8 mouse cellular contexts compared by ENCODE assay signal in the genomic region with DNA sequence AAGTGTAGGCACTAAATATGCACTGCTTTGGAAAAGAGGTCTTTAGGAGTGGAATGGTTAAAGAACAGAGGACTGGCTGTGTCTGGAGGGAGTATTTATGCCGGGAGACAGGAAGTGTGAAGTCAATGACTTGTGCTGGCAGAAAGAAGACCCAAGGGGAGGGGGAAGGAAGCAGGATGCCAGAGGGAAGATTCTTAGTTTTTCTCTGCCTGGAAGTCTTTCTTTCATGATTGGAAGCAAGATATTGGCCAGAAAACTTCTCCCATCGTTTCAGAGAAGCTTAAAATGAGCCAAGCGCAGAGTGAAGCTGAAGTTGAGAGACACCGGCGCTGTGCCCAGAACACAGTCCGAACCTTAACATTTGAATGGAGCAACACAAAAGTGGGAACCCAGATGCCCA. TPM values are rescaled to one million over a fixed set of nuclear protein-coding genes. Genes with fewer than 3 reads are reported as not detected.
DNase-seq lines count a peak whose midpoint lies in the region; ATAC-seq lines count a peak whose summit lies in the region.

No protein-coding gene starts in this region.

- no peaks in the 10 kb centered on the region for H3K36me3 ChIP-seq in heart, embryonic 10.5 days
- no peaks in the 10 kb centered on the region for H3K36me3 ChIP-seq in kidney, embryonic 15.5 days

- H3K4me3 ChIP-seq in heart, embryonic 10.5 days = no peak overlapping the region
- no peak overlapping the region for H3K4me3 ChIP-seq in kidney, embryonic 15.5 days (replicated peaks)

- no peak overlapping the region for H3K27ac ChIP-seq in heart, embryonic 10.5 days
- H3K27ac ChIP-seq in kidney, embryonic 15.5 days = peak overlapping the region; percentile 48

- WGBS in heart, embryonic 10.5 days = 69% methylated on average over 6 of the region's 6 CpGs
- 66% methylated on average over 6 of the region's 6 CpGs for WGBS in kidney, embryonic 15.5 days

- H3K4me1 ChIP-seq in heart, embryonic 10.5 days = 0 out of 2 replicates have a peak, but pooled peaks cover 5% of the 10 kb centered on the region
- H3K4me1 ChIP-seq in kidney, embryonic 15.5 days = peaks cover 10% of the 10 kb centered on the region; the same call in 1 of the 2 replicates

- no peaks in the 10 kb centered on the region for H3K27me3 ChIP-seq in heart, embryonic 10.5 days (ENCODE audit: insufficient read depth, poor library complexity, severe bottlenecking)
- H3K27me3 ChIP-seq in kidney, embryonic 15.5 days = no peaks in the 10 kb centered on the region

- H3K9ac ChIP-seq in kidney, embryonic 15.5 days = no peak overlapping the region

- peak; percentile 52 to 70 for DNase-seq in heart, adult 18-20 months
- no peak for DNase-seq in heart, embryonic 10.5 days (ENCODE audit: low spot score)
- peak; percentile 76 for DNase-seq in brain, adult 2 months (ENCODE audit: low read depth, low spot score)
- peak; percentile 28 to 61 for DNase-seq in frontal cortex, adult 2 months (ENCODE audit: extremely low spot score in 1 of 2, low spot score in 1 of 2)
- DNase-seq in right cerebral cortex, postnatal 4 days = peak; percentile 20
- no peak for DNase-seq in retina, postnatal 1 day

- no peak overlapping the region for H3K4me2 ChIP-seq in kidney, embryonic 15.5 days

- no peak for ATAC-seq in kidney, embryonic 15.5 days (replicated peaks; ENCODE audit: low FRiP score)
- no peak for ATAC-seq in erythroid progenitor cell, adult 5-6 weeks (replicated peaks; ENCODE audit: low FRiP score, poor library complexity, severe bottlenecking)

- H3K9me3 ChIP-seq in heart, embryonic 10.5 days = no peaks in the 10 kb centered on the region
- no peaks in the 10 kb centered on the region for H3K9me3 ChIP-seq in kidney, embryonic 15.5 days (replicated peaks)

RNA-seq across cellular contexts. Expression of gene Actl6a, which starts 36.9 kb away (rescaled TPM):
- total RNA-seq in heart, adult 18-20 months (2021) = 10 to 100 TPM; 20.8 to 24.0 TPM
- polyA plus RNA-seq in heart, embryonic 10.5 days (2016; fragmentation: Nextera tagmentation; extraction: Ambion mirVana) = 131 and 187 TPM in 2 replicates
- 20.7 and 22.0 TPM in 2 replicates for polyA plus RNA-seq in frontal cortex, adult 2 months (2012; rRNA removed)
- polyA plus RNA-seq in kidney, embryonic 15.5 days (2015; fragmentation: Nextera tagmentation; extraction: Ambion mirVana) = 186 and 188 TPM in 2 replicates
- 60.9 and 108 TPM in 2 replicates for total RNA-seq in erythroid progenitor cell, adult 5-6 weeks (2015; ENCODE audit: low replicate concordance)
- total RNA-seq in erythroid progenitor cell, adult 5-6 weeks (2017; ENCODE audit: low replicate concordance) = 70.5 and 72.5 TPM in 2 replicates

RNA-seq across cellular contexts. Expression of gene Gnb4, which starts 52.8 kb away (rescaled TPM):
- 10 to 100 TPM; 12.1 to 13.5 TPM for total RNA-seq in heart, adult 18-20 months (2021)
- 57.9 and 59.5 TPM in 2 replicates for polyA plus RNA-seq in heart, embryonic 10.5 days (2016; fragmentation: Nextera tagmentation; extraction: Ambion mirVana)
- 43.8 and 50.5 TPM in 2 replicates for polyA plus RNA-seq in frontal cortex, adult 2 months (2012; rRNA removed)
- polyA plus RNA-seq in kidney, embryonic 15.5 days (2015; fragmentation: Nextera tagmentation; extraction: Ambion mirVana) = 51.0 and 54.4 TPM in 2 replicates
- 0.36 and 2.1 TPM in 2 replicates for total RNA-seq in erythroid progenitor cell, adult 5-6 weeks (2015; ENCODE audit: low replicate concordance)
- 4.9 TPM in 1 of 2 replicates, not detected in the other for total RNA-seq in erythroid progenitor cell, adult 5-6 weeks (2017; ENCODE audit: low replicate concordance)

Comparison
In these comparisons a context has a peak if more than half of its experiments do, and no peak if none do; other contexts are left out.
1. DNase-seq: peak in heart, adult 18-20 months (2 of 2), brain, adult 2 months (single experiment), frontal cortex, adult 2 months (2 of 2) and right cerebral cortex, postnatal 4 days (single experiment); none in heart, embryonic 10.5 days (single experiment) and retina, postnatal 1 day (single experiment).